Mouse (Mus musculus) lung, postnatal 25 days (tissue): ENCODE data around the gene 2310022A10Rik.

Experiments used
- DNase-seq: peaks from one replicate; pipeline ENCODE4 v3.0.0; 2022; ENCODE audit warnings: low spot score

Gene 2310022A10Rik

DNA sequence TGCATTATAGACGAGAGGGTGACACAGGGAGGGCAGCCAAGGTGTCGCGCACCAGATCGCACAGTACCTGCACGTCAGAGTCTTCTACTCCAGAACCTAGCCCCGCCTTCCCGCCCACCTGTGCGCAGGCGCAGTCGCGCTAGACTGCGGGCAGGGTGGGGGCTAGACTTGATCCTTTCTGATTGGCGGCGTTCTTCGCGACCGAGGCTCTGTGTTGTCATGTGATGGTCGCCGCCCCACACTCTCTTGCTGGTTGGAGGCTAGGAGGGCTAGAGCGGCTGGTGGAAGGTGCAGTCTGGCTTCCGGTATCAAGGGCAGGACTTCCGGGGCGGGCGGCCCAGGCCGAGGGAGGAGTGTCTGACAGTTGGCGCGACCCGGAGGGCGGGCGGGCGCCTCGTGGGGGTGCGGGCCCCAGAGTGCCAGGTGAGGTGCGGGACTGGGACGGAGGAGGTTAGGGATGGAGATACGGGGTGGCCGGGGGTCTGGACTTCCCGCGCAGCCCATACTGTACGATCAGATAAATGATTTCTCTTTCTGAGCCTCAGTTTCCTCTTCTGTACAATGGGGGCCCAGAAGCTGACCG, at the start of gene 2310022A10Rik, which contains the start of gene Pld3:
Gene 2310022A10Rik, plus strand, starts transcription at position 303 of the 583 bp plus-strand sequence.
Gene Pld3, minus strand, starts transcription at position 288 of the 583 bp plus-strand sequence.
- DNase-seq, result peak; percentile 99

DNA sequence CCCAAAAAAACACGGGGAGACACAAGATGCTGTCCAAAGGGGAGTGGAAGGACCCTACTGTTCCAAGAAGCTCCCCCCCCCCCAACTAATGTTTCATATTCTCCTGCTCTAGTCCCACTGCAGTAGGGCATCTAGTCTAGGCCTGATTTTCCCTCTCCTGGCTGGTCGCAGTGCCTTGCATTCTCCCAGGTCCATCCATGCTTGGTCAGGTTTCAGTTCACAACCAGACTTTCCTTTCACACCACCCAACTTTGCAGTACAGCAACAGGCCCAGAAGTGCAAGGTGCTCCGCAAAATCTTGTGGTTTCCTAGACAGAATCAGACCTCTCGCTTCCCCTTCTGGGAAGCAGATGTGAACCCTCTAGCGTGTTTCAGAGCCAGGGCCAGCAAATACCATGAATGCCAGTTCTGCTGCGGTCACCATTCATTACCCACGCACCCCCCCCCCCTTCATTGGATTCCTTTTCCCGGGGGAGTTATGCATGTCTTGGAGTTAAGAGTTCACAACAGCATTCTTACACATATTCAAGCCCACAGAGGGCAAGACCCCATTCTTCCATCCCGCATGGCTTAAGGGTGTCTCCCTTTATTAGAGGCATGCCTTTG, 46.2 kb upstream of the 2310022A10Rik start:
- no peak for DNase-seq

DNA sequence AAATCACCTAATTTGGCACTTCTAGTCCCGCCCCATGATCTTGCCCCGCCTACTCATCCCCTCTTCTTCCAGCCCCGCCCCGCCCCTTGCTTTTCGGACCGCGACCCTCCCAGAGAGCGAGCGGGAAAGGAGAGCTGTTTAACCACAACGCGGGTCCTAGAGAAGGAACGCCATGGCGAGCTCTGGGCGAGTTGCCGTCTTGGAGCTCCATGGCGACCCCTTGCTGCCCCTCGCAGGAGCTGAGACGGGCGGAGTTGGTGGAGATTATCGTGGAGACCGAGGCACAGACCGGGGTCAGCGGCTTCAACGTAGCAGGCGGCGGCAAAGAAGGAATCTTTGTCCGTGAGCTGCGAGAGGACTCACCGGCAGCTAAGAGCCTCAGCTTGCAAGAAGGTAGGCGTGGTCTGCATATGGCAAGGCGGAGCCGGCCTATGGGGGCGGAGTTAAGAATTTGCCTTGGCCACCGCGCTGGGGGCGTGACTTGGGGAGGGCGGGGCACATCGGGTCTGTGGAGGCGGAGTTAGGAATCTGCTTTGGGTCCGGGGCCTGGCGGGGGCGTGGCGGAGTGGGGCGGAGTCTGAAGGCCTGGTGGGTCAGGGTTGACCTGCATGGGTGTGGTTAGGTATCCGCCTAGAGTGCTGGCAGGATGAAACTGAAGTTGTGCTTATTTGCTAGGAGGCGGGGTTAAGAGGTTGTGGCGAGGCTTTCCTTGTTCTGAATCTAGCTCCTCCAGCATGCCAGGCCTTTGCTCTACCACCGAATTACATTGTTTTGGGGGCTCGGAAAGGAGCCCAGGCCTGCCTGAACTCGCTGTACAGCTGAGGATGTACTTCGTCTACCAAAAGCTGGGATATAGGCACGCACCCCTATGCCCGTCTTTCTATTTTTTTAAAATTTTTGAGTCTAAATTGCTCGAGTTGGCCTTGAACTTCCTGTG, 45.1 kb upstream of the 2310022A10Rik start:
- peak; percentile 99 for DNase-seq

DNA sequence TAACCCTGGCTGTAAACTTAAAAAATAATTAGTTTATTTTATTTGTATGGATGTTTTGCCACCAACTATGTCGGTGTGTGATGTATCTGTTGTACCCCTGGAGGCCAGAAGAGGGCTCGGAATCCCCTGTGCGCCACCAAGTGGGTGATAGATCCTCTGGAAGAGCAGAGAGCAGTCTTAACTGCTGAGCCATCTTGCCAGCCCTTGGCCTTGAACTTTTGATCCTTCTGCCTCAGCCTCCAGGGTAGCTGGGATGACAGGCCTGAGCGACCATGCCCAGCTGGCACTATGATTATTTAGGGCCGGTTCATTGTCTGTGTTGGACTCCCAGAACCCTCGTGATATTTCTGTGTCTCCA, 44.4 kb upstream of the 2310022A10Rik start:
- peak; percentile 77 for DNase-seq

DNA sequence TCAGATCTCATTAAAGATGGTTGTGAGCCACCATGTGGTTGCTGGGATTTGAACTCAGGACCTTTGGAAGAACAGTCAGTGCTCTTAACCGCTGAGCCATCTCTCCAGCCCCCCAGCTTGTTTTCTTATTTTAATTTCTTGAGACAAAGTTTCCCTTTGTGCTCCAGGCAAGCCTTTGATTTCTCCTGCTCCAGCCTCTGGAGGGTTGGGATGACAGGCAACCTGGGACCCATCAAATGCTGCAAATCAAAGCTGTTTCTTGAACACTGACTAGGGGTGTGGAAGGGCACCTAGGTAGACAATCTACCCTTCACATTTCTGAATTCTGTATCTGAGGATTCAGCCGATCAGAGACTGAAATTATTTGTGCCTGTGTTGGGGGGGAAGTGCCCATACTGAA, 42.2 kb upstream of the 2310022A10Rik start:
- no peak for DNase-seq

DNA sequence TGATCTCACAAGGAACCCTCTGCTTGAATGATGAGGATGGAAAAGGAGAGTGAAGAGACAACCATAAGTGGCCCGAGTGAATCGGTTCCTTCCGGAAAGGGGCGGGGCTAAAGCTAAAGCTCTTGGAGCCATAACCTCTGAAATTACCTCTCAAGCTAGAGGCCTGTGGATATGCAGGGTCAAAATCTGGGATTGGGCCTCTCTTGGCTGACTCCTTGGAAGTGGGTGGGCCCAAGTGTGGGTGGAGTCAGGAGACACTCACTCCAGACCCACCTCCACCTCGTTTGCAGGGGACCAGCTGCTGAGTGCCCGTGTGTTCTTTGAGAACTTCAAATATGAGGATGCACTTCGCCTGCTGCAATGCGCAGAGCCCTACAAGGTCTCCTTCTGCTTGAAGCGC, 38.1 kb upstream of the 2310022A10Rik start:
- no peak for DNase-seq

DNA sequence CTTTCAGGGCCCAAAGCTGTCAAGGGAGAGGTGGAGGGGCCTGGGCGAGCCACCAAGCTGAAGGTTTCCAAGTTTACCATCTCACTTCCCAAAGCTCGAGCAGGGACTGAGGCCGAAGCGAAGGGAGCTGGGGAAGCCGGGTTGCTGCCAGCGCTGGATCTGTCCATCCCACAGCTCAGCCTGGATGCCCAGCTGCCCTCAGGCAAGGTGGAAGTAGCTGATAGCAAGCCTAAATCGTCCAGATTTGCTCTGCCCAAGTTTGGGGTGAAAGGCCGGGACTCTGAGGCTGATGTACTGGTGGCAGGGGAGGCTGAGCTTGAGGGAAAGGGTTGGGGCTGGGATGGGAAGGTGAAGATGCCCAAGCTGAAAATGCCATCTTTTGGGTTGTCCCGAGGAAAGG, 34.7 kb upstream of the 2310022A10Rik start:
- DNase-seq, result no peak

DNA sequence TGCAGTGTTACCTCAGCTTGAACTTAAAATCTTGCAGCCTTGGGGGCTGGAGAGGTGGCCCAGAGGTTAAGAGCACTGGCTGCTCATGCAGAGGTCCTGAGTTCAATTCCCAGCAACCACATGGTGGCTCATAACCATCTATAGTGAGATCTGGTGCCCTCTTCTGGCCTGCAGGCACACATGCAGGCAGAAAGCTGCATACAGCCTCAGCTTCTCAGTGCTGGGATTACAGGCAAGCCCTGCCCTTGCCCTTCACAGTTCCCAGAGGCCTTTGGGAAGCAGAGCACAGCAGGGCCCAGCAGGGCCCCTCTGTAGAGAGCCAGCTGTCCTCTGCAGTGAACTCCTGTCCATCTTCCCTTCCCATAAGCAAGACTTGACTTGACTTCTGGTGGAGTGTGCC, 32.9 kb upstream of the 2310022A10Rik start:
- no peak for DNase-seq

DNA sequence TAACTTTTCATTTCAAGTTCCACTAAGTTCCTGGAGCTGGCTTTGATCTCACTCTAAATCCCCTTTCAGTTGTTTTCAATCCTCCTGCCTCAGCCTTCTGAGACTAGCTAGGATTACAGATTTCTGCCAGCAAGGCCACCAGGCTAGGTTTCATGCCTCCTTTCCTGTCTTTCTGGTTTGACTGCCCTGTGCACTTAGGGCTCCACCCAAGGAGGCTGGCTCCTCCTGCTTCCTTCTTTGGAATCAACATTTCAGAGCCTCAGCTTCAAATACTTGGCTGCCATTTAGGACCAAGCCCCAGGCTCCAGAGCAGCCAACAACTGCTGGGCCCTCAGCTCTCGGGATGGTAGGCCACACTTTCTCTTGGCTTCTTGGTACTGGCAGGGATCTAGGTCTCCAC, 32.4 kb upstream of the 2310022A10Rik start:
- peak; percentile 61 for DNase-seq

DNA sequence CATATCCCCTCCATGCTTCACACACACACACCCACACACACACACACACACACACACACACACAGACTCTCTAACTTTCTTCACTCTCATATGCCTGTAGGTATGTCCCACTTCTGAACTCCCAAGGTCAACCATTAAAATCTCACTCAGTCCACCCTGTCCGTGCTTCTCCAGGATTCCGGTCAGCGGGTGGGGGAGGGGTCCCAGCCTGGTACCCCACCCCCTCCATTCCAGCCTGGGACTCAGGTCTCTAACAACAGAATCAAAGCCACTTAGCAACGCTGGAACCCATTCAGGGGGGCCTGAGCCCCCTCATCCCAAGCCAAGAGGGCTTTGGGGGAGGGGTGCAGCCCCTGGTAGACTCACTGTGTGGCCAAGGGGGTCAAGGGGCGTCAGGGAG, 30.1 kb upstream of the 2310022A10Rik start, which contains the start of gene Hipk4:
Gene Hipk4, plus strand, starts transcription at position 301 of the 400 bp plus-strand sequence.
- DNase-seq, result no peak

DNA sequence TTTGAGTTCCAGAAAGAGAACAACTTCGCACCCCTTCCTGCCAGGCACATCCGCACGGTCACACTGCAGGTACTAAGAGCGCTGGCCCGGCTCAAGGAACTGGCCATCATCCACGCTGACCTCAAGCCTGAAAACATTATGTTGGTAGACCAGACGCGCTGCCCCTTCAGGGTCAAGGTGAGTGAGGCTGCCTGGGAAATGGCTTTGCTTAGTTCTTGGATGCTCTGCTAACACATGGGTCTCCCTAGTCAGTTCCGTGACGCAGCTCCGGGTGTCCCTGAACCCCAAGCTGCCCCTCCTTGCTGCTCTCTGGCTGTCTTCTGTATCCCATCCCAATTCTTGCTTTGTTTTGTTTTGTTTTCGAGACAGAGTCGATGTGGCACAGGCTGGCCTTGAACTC, 29.2 kb upstream of the 2310022A10Rik start:
- DNase-seq, result no peak

DNA sequence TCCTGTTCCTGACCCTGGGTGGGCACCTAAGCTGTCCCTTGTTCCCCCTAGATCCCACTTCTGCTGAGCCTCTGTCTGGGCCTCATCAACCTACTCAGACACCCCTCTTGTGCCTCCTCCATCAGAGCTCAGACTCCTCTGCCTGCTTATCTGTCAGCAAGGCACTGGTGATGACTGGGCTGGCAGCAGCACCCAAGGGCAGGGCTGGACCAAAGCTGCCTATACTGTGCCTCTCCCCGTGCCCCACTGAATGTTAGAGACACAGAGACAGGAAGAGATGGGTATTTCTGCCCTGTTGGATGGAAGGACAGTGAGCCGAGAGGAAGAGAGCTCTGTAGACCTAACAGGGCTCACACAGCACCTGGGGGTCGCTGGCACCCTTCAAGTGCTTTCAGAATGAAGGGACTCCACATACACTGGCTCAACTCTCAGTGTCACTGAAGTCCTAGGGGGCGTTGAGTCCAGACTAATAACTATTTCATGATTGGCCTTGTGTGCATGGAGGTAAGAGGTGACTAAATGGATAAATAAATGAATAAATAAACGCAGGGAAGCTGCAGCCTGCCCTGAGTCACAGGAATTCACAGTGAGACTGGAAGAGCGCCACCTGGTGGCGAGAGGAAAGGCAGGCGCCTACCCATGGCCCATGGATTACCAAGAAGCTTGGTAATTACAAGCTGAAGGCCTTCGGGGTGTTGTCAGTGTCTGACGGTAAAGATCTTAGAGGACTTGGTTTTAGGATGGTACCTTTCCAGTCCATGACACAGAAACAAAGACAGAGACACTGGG, 26.8 kb upstream of the 2310022A10Rik start:
- peak; percentile 74 for DNase-seq

DNA sequence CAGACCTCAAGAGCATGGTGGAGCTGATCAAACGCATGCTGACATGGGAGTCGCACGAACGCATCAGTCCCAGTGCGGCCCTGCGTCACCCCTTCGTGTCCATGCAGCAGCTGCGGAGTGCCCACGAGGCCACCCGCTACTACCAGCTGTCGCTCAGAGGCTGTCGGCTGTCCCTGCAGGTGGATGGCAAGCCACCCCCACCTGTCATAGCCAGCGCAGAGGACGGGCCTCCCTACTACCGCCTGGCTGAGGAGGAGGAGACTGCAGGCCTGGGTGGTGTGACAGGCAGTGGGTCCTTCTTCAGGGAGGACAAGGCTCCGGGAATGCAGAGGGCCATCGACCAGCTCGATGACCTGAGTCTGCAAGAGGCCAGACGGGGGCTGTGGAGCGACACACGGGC, 24.0 kb upstream of the 2310022A10Rik start:
- no peak for DNase-seq

DNA sequence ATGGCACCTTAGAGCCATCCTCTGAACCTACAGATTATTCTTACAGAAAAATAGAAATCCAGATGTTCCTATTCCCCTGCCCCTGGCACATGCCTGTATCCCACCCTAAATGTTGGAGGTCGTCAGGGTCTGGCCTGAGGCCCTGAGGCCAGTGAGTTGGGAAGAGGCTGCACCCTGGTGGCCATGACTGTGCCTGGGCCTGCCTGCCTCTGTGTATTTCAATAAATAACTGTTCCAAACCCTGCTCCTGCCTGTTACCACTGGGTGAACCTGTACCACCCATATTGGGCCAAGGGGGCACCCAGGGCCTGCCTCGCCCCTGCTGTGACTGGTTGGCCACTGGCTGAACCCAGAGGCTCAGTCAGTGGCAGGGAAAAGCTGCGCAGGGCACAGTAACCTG, 22.1 kb upstream of the 2310022A10Rik start:
- DNase-seq, result no peak

DNA sequence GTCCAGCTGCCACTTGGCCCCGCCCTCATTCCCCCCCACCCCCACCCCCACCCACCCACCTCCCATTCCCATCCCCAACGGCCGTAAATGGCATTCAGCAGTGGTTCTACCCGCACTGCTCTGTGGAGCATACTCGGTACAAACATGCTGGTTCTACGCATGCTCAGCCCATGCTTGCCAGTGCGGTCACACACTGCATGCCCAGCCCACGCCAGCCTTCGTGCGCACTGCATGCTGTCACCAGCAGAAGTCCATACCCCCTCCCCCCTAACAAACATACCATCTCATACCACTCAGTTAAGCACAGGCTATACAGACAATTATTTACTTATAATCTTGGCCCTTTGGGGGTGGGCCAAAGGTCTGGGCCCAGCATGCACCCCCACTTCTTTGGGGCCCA, 21.3 kb upstream of the 2310022A10Rik start:
- no peak for DNase-seq

DNA sequence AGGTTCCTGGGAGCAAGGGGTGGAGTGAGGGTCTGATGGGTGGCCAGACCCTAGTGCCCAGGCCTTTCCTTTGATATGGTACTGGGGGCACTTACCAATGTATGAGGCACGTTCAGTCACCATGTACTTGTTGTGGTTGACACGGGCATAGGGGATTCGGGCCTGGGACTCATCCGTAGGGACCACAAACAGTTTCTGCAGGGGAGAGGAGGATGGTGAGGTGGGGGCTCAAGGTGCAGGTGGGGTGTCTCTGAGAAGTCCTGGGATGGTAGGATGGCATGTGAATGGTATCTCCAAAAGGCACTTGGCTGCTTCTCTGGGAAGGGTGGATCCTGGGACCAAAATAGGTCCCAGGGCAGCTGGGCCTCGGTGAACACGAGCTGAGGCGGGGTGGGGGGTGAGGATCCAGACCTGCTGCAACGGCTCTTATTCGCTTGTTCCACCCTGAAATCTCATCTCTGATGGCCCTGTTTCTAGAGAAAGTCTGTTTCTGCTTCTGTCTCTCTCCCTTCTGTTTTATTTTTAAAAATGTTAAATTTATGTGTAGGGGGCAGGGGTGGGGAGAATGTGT, 20.5 kb upstream of the 2310022A10Rik start:
- no peak for DNase-seq

DNA sequence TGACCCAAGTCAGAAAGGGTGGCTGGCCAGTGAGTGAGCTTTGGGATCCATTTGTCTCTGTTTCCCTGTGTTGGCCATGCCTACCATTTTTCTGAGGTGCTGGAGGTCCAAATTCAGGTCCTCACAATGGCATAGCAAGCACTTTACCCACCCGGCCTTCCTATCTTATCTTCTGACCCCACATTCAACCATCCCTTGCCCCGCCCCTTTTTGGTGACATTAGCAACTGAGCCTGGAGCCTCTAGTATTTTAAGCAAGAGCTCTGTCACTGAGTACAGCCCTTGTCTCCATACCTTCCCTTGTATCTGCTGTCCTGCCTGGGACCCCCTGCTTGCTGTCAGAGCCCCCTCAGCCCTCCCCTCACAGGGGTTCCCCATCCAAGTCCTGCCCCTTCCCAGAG, 17.6 kb upstream of the 2310022A10Rik start:
- DNase-seq, result no peak

DNA sequence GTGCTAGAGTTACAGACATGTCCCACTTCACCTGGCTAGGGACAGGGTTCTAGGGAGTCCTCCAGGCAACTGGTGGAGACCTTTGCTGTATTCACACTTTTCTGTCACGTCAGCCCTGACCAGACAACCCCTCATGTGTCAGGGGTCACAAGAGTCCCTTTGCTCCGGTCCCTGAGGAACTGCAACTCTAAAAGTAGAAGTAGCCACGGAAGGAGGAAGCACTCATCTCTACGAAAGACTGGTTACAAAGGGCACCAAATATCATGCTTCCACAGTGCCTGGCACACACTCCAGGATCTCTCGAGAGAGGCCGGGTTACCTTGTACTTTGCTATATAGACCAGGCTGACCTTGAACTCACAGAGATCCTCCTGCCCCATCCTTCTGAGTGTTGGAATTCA, 16.4 kb upstream of the 2310022A10Rik start:
- DNase-seq, result no peak

DNA sequence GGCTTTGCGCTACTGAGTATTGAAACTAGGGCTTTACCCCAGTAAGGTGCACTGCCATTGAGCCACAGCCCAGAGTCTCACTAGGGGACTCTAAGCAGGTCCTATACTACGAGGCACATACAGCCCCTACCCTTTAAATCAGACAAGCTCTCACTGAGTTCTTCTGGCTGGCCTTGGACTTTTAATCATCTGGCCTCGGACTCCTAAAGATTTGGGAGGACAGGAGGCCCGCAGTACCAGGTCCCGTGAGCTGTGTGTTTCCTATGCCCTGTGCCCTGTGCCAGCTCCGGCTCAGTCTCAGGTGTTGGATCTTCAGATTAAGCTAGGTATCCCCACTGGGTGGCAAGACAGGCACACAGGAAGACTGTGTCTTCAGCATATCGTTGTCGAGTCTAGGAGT, 15.0 kb upstream of the 2310022A10Rik start:
- DNase-seq, result no peak

DNA sequence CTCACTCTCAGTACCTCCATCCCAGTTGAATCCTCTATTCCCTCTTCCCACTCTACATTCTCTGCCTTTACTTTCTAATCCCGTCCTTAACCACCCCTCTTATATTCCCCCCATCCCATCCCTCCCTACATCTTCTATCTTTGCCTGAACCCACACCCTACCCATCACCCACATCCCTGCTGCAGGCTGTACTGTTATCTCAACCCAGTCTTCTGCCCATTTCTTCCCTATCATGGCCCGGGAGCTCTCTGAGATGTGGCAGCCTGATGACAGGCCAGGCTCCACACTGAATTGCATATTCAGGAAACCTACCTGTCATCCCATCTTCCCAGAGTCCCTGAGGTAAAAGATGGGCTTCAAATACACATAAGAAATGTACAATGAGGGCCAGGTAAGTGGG, 14.2 kb upstream of the 2310022A10Rik start:
- DNase-seq, result no peak

DNA sequence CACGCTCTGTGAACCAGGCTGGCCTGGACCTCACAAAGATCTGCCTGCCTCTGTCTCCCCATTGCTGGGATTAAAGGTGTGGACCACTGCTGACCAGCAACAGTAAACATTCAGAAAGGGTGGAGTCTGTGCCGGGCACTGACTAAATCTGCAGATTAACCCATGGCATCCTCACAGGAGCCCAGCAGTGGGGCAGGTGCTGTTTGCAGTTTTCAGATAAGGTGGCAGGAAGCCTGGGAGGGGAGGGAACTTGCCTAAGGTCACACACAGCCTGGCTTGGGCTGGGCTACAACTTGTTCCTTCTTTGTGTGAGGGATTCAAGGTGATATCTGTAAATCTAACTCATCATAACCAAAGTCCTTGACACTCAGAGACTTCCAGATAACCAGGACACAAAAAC, 12.5 kb upstream of the 2310022A10Rik start:
- DNase-seq, result no peak

DNA sequence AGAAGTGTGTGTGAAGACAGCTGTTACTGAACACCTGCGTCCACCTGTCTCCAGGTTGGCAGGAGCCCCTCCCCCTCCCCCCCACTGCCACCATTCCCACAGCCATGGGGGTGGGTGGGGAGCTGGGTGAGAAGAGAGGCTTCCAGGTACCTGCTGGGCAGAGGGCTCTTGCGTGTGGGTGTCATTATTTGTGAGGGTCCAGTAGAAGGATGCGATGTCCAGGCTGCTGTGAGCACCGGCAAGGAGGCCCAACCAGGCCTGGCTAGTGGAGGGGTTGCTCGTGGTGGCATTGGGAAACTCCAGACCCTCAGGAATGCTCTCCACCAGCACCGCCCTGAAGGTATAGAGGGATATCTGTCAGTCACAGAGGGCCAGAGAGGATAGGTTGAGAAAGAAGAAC, 12.1 kb upstream of the 2310022A10Rik start:
- no peak for DNase-seq
